Mouse (Mus musculus) limb, embryonic 10.5 days (tissue): ENCODE measurements around the gene Vnn3. TPM values are rescaled to one million over a fixed set of nuclear protein-coding genes. Genes with fewer than 3 reads are reported as not detected.

ENCODE experiments used
- DNase-seq: peaks from one replicate; pipeline ENCODE4 v3.0.0-alpha.2; 2017; ENCODE audit warnings: low spot score
- H3K27ac ChIP-seq: fragments of 300-500 bp; sonication (generic); 2 replicates; pipeline ENCODE4 v1.5.1; 2016; ENCODE audit warnings: mild to moderate bottlenecking
- H3K27me3 ChIP-seq: fragments of 300-500 bp; sonication (generic); 2 replicates; pipeline ENCODE4 v1.6.1; 2016; ENCODE audit warnings: low read depth, mild to moderate bottlenecking; ENCODE audit not compliant: poor library complexity, severe bottlenecking
- H3K36me3 ChIP-seq: fragments of 300-500 bp; sonication (generic); 2 replicates; pipeline ENCODE4 v1.6.1; 2016; ENCODE audit warnings: mild to moderate bottlenecking, moderate library complexity
- H3K4me1 ChIP-seq: fragments of 300-500 bp; sonication (generic); 2 replicates; pipeline ENCODE4 v1.6.1; 2016
- H3K4me3 ChIP-seq: fragments of 300-500 bp; sonication (generic); 2 replicates; pipeline ENCODE4 v1.5.1; 2016; ENCODE audit warnings: mild to moderate bottlenecking, moderate library complexity
- H3K9me3 ChIP-seq: fragments of 300-500 bp; sonication (generic); replicated peaks from 2 replicates; pipeline ENCODE4 v1.6.1; 2016; ENCODE audit warnings: mild to moderate bottlenecking
- WGBS: fragments of 180-500 bp; shearing (Covaris S2); methylation state at CpG from one replicate; pipeline ENCODE4 v1.1.7; 2016; 5-methylcytosine and 5-hydroxymethylcytosine counted together
- polyA plus RNA-seq: library from polyadenylated mRNA; unstranded; fragments of >200 nt; fragmentation: Nextera tagmentation; extraction: Ambion mirVana; gene quantifications from 2 replicates; pipeline ENCODE4 v1.2.1, GENCODE M21; 2016

Gene Vnn3
- not detected in 2 replicates for polyA plus RNA-seq

DNA sequence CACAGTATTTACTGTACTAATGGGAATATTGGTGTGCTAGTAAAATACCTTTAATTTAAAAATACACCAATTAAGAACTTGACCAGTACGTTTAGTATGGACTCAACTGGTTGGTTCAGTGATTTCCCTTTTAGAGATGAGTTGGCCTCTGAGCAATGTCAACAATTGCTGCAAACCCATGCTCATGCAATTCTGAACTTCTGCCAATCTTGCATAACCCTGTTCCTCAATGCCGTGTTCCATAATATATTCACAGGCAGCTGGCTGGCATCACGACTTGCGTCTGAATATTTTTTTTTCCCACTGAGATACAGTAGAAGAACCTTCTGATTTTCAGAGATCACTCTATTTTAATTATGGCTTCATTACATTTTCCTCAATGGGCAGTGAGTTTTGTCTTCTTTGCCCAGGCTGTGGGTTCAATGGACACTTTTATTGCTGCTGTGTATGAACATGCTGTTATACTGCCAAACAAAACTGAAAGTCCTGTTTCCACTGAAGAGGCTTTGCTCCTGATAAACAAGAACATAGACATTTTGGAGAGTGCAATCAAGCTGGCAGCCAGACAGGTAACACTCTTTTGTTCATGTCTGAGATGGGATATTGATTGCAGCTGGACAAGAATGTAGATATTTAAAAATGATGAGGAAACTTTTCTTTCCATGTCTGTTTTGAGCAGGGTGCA is at the start of gene Vnn3:
TSS of gene Vnn3 (plus strand) at position 235 of the 685 bp plus-strand sequence.
- H3K27ac ChIP-seq = no peak within 1 kb of the TSS
- DNase-seq = no peak
- 94% methylated on average over 4 of the region's 4 CpGs for WGBS
- H3K36me3 ChIP-seq = no peaks in the 10 kb centered on the region
- H3K4me1 ChIP-seq = no peaks in the 10 kb centered on the region
- no peaks in the 10 kb centered on the region for H3K9me3 ChIP-seq
- H3K4me3 ChIP-seq = no peak within 1 kb of the TSS
- H3K27me3 ChIP-seq = no peaks in the 10 kb centered on the region

GRCm38 (mm10) chr10:23802911-23803310 is 48.4 kb upstream of the Vnn3 start:
- Histone ChIP-seq H3K9me3 (no peaks in the 10 kb centered on the region), H3K4me1 (peaks cover 8% of the 10 kb centered on the region; the same call in 1 of the 2 replicates), H3K4me3 (no peak overlapping the region), H3K36me3 (peaks cover 60% of the 10 kb centered on the region), H3K27me3 (no peaks in the 10 kb centered on the region), H3K27ac (no peak overlapping the region)
- 80% methylated on average over 3 of the region's 3 CpGs for WGBS
- DNase-seq = no peak

GRCm38 (mm10) chr10:23804665-23805064 is 46.6 kb upstream of the Vnn3 start:
- no peak overlapping the region for H3K27ac ChIP-seq
- H3K36me3 ChIP-seq = peaks cover 63% of the 10 kb centered on the region
- no peak for DNase-seq
- H3K4me3 ChIP-seq = no peak overlapping the region
- 84% methylated on average over 3 of the region's 3 CpGs for WGBS
- no peaks in the 10 kb centered on the region for H3K9me3 ChIP-seq
- H3K27me3 ChIP-seq = no peaks in the 10 kb centered on the region
- peaks cover 4% of the 10 kb centered on the region; the same call in 1 of the 2 replicates for H3K4me1 ChIP-seq

GRCm38 (mm10) chr10:23806201-23806600 is 45.1 kb upstream of the Vnn3 start:
- Histone ChIP-seq H3K36me3 (peaks cover 51% of the 10 kb centered on the region), H3K4me3 (no peak overlapping the region), H3K9me3 (no peaks in the 10 kb centered on the region), H3K27me3 (no peaks in the 10 kb centered on the region), H3K4me1 (no peaks in the 10 kb centered on the region), H3K27ac (no peak overlapping the region)
- WGBS = 27% methylated on average over 4 of the region's 4 CpGs
- DNase-seq = no peak

- Histone ChIP-seq H3K4me3 (no peak overlapping the region), H3K36me3 (peaks cover 16% of the 10 kb centered on the region), H3K9me3 (no peaks in the 10 kb centered on the region), H3K27me3 (no peaks in the 10 kb centered on the region), H3K4me1 (no peaks in the 10 kb centered on the region), H3K27ac (no peak overlapping the region)
- WGBS = 77% methylated on average over 9 of the region's 12 CpGs
- DNase-seq = peak; percentile 75
These were observed 39.4 kb upstream of the Vnn3 start for GRCm38 (mm10) chr10:23811635-23812437.

- no peak for DNase-seq
- Histone ChIP-seq H3K9me3 (no peaks in the 10 kb centered on the region), H3K27me3 (no peaks in the 10 kb centered on the region), H3K4me1 (no peaks in the 10 kb centered on the region), H3K27ac (no peak overlapping the region), H3K4me3 (no peak overlapping the region), H3K36me3 (peaks cover 13% of the 10 kb centered on the region)
These were observed 38.9 kb upstream of the Vnn3 start for GRCm38 (mm10) chr10:23812438-23812759.

- DNase-seq = no peak
- WGBS = 67% methylated on average over 11 of the region's 11 CpGs
- Histone ChIP-seq H3K4me3 (no peak overlapping the region), H3K36me3 (peaks cover 14% of the 10 kb centered on the region), H3K27ac (no peak overlapping the region), H3K9me3 (no peaks in the 10 kb centered on the region), H3K4me1 (no peaks in the 10 kb centered on the region), H3K27me3 (no peaks in the 10 kb centered on the region)
These were observed 38.2 kb upstream of the Vnn3 start for GRCm38 (mm10) chr10:23812852-23813766.

GRCm38 (mm10) chr10:23815168-23815567 is 36.1 kb upstream of the Vnn3 start:
- Histone ChIP-seq H3K4me1 (no peaks in the 10 kb centered on the region), H3K36me3 (peaks cover 23% of the 10 kb centered on the region), H3K4me3 (no peak overlapping the region), H3K9me3 (no peaks in the 10 kb centered on the region), H3K27me3 (no peaks in the 10 kb centered on the region), H3K27ac (no peak overlapping the region)
- WGBS = 56% methylated on average over 1 of the region's 1 CpGs
- DNase-seq = peak; percentile 74

- Histone ChIP-seq H3K36me3 (peaks cover 28% of the 10 kb centered on the region), H3K4me3 (no peak overlapping the region), H3K4me1 (no peaks in the 10 kb centered on the region), H3K27ac (no peak overlapping the region), H3K27me3 (no peaks in the 10 kb centered on the region), H3K9me3 (no peaks in the 10 kb centered on the region)
- 95% methylated on average over 7 of the region's 7 CpGs for WGBS
- no peak for DNase-seq
These were observed 35.0 kb upstream of the Vnn3 start for GRCm38 (mm10) chr10:23816241-23816640.

DNA sequence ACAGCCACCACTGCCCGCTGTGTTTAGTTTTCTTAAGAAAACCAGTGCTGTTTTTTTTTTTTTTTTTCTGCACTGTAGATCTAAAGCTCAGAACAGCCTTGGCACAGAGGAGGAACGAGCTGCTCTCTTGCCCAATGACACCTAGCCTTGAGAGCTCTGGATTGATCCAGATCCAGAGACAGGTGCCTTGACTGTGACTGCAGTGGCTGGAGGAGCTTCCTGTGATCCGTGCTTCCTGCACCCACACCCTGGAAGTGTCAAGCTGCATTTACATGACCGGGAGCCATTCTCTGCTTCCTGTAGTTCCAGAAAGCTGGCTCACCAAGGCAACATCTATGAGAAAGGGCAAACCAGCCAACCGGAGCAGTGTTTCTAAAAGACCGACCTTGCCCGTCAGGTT is 24.7 kb upstream of the Vnn3 start:
- Histone ChIP-seq H3K4me3 (no peak overlapping the region), H3K27me3 (no peaks in the 10 kb centered on the region), H3K4me1 (no peaks in the 10 kb centered on the region), H3K36me3 (peaks cover 42% of the 10 kb centered on the region), H3K9me3 (no peaks in the 10 kb centered on the region), H3K27ac (no peak overlapping the region)
- WGBS = 92% methylated on average over 7 of the region's 7 CpGs
- DNase-seq = no peak

- no peaks in the 10 kb centered on the region for H3K4me1 ChIP-seq
- H3K36me3 ChIP-seq = no peaks in the 10 kb centered on the region
- H3K27me3 ChIP-seq = no peaks in the 10 kb centered on the region
- no peaks in the 10 kb centered on the region for H3K9me3 ChIP-seq
- DNase-seq = no peak
- WGBS = 75% methylated on average over 9 of the region's 9 CpGs
- H3K27ac ChIP-seq = no peak overlapping the region
- H3K4me3 ChIP-seq = no peak overlapping the region
These were observed 15.0 kb upstream of the Vnn3 start for GRCm38 (mm10) chr10:23836003-23836964.

DNA sequence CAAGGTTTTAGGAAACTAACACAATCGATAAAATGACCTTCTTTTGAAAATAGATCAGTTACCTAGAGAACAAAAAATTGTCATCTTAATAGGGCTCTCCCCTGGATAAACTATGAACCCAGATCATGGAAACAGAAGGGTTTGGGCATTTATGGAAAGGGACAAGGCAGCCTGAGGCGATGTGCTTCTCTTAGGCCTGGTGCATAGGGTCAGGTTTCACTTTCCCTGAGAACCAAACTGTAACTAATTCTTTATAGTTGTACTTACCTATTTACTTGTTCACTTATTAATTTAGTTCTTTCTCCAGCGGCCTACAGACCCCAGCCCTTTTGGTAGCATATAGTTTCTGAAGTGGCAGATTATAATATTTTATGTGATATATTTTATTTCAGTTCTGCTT is 14.1 kb upstream of the Vnn3 start:
- Histone ChIP-seq H3K36me3 (no peaks in the 10 kb centered on the region), H3K4me1 (no peaks in the 10 kb centered on the region), H3K27me3 (no peaks in the 10 kb centered on the region), H3K4me3 (no peak overlapping the region), H3K27ac (no peak overlapping the region), H3K9me3 (no peaks in the 10 kb centered on the region)
- no peak for DNase-seq
- WGBS = 79% methylated on average over 3 of the region's 3 CpGs
